Mouse (Mus musculus) E14TG2a.4 (cell line): ENCODE data around the gene Rack1.

ENCODE experiments used
- CTCF ChIP-seq: conservative IDR thresholded peaks from 2 replicates; pipeline ENCODE4 v1.5.1; 2014; ENCODE audit warnings: low read length
- NANOG ChIP-seq: IDR thresholded peaks from 2 replicates; pipeline ENCODE4 v1.6.1; 2014; ENCODE audit warnings: borderline replicate concordance, low read length, mixed read lengths

DNA sequence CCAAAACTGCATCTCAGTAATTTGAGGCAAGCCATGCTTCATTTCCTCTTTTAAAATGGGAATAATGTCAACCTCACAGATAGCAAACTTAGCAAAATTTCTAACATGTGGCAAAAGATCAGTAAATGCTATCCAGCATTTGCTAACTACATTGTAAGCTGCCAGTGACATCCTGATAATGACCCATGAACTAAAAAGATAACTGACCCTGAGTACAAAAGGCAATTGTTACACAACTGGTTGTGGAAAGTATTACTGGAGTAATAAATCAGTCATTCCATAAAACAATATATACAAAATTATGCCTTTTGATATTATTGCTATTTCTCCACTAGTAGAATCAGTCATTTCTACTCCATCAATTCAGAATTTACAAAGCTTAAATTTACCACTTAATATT is 13.7 kb downstream of the Rack1 start:
- no peak for TF ChIP-seq CTCF
- TF ChIP-seq NANOG = no peak
